Mouse (Mus musculus) heart, adult 2 months (tissue): ENCODE data around the gene Atp6v1fnb.

Source experiments
- CTCF ChIP-seq: fragments of 200-600 bp; IDR thresholded peaks from 2 replicates; pipeline ENCODE4 v1.8.1; 2022; ENCODE audit warnings: antibody characterized with exemption, mild to moderate bottlenecking, moderate library complexity
- EP300 ChIP-seq: fragments of 200-500 bp; IDR thresholded peaks from 2 replicates; pipeline ENCODE4 v1.6.1; 2011; ENCODE audit warnings: low read depth, low read length, control low read depth; ENCODE audit not compliant: insufficient read depth

GRCm38 (mm10) chr6:29494101-29494500, 22.9 kb downstream of the Atp6v1fnb start:
- no peak for TF ChIP-seq CTCF
- no peak for TF ChIP-seq EP300
